Mouse (Mus musculus) liver, embryonic 15.5 days (tissue): Measurements from ENCODE around the gene Arsa. TPM values are rescaled to one million over a fixed set of nuclear protein-coding genes. Genes with fewer than 3 reads are reported as not detected.

ENCODE experiments used
- ATAC-seq: fragments of 200-750 bp; cut with Nextera tagmentation; 2 replicates; pipeline ENCODE4 v1.8.0; 2017; ENCODE audit warnings: moderate number of reproducible peaks, mild to moderate bottlenecking, moderate library complexity; ENCODE audit not compliant: insufficient read depth
- H3K27ac ChIP-seq: fragments of 300-500 bp; sonication (generic); replicated peaks from 2 replicates; pipeline ENCODE4 v1.5.1; 2015; ENCODE audit warnings: mild to moderate bottlenecking, inconsistent platforms
- H3K27me3 ChIP-seq: fragments of 300-500 bp; sonication (generic); 2 replicates; pipeline ENCODE4 v1.6.1; 2015; ENCODE audit warnings: mild to moderate bottlenecking, inconsistent platforms
- H3K36me3 ChIP-seq: fragments of 300-500 bp; sonication (generic); replicated peaks from 2 replicates; pipeline ENCODE4 v1.6.1; 2015; ENCODE audit warnings: moderate library complexity, mild to moderate bottlenecking, inconsistent platforms
- H3K4me1 ChIP-seq: fragments of 300-500 bp; sonication (generic); replicated peaks from 2 replicates; pipeline ENCODE4 v1.6.1; 2015; ENCODE audit warnings: inconsistent platforms
- H3K4me2 ChIP-seq: fragments of 300-500 bp; sonication (generic); 2 replicates; pipeline ENCODE4 v1.6.1; 2015; ENCODE audit warnings: moderate library complexity, mild to moderate bottlenecking, inconsistent platforms
- H3K4me3 ChIP-seq: fragments of 300-500 bp; sonication (generic); replicated peaks from 2 replicates; pipeline ENCODE4 v1.5.1; 2015; ENCODE audit warnings: mild to moderate bottlenecking, inconsistent platforms
- H3K9ac ChIP-seq: fragments of 300-500 bp; sonication (generic); 2 replicates; pipeline ENCODE4 v1.6.1; 2015; ENCODE audit warnings: moderate library complexity, mild to moderate bottlenecking, inconsistent platforms
- H3K9me3 ChIP-seq: fragments of 300-500 bp; sonication (generic); replicated peaks from 2 replicates; pipeline ENCODE4 v1.6.1; 2016; ENCODE audit warnings: inconsistent platforms
- WGBS: fragments of 180-500 bp; shearing (Covaris S2); methylation state at CpG from one replicate; pipeline ENCODE4 v1.1.7; 2015; ENCODE audit warnings: mixed read lengths; ENCODE audit not compliant: insufficient replicate concordance; 5-methylcytosine and 5-hydroxymethylcytosine counted together
- polyA plus RNA-seq: library from polyadenylated mRNA; unstranded; fragments of >200 nt; fragmentation: Nextera tagmentation; extraction: Ambion mirVana; gene quantifications from 2 replicates; pipeline ENCODE4 v1.2.1, GENCODE M21; 2015

Arsa gene
- polyA plus RNA-seq, 1 experiment from 2014 or later, result 5.0 TPM

- ATAC-seq, result no peak
- no peaks in the 10 kb centered on the region for H3K9me3 ChIP-seq
- 69% methylated on average over 4 of the region's 4 CpGs for WGBS
- no peak overlapping the region for H3K4me3 ChIP-seq
- no peaks in the 10 kb centered on the region for H3K36me3 ChIP-seq
- no peaks in the 10 kb centered on the region for H3K27me3 ChIP-seq
- no peak overlapping the region for H3K4me2 ChIP-seq
- no peak overlapping the region for H3K9ac ChIP-seq
- H3K4me1 ChIP-seq, result peaks cover 15% of the 10 kb centered on the region
- H3K27ac ChIP-seq, result no peak overlapping the region
Observed at GRCm38 (mm10) chr15:89471476-89471875, 5.7 kb downstream of the Arsa start.

- no peak overlapping the region for H3K4me2 ChIP-seq
- H3K9ac ChIP-seq, result no peak overlapping the region
- ATAC-seq, result no peak
- WGBS, result 20% methylated on average over 2 of the region's 2 CpGs
- H3K27ac ChIP-seq, result no peak overlapping the region
- no peak overlapping the region for H3K4me3 ChIP-seq
- H3K27me3 ChIP-seq, result no peaks in the 10 kb centered on the region
- H3K36me3 ChIP-seq, result no peaks in the 10 kb centered on the region
- no peaks in the 10 kb centered on the region for H3K9me3 ChIP-seq
- H3K4me1 ChIP-seq, result no peaks in the 10 kb centered on the region
Observed at GRCm38 (mm10) chr15:89468577-89468976, 8.6 kb downstream of the Arsa start.

DNA sequence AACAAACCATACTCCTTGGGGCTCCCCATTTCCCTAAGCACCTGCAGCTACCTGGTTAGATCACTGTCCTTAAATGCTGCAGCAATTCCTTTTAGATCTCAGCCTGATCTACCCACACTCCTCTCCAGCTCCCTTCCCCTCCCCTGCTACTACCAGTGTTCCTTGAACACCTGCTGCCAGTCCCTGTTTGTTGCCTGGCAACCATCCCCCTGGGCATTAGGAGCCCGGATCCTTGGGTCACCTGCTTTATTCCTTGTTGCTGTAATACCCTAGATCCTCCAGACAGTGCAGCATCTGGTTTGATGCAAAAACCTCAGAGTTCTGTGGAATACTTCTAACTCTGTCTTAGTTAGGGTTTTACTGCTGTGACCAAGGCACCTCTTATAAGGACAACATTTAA, 12.2 kb downstream of the Arsa start:
- Histone ChIP-seq H3K4me1 (no peaks in the 10 kb centered on the region), H3K9ac (no peak overlapping the region), H3K36me3 (no peaks in the 10 kb centered on the region), H3K27ac (no peak overlapping the region), H3K4me3 (no peak overlapping the region), H3K4me2 (no peak overlapping the region), H3K9me3 (no peaks in the 10 kb centered on the region), H3K27me3 (peaks cover 14% of the 10 kb centered on the region)
- ATAC-seq, result no peak
- WGBS, result 24% methylated on average over 1 of the region's 1 CpGs

GRCm38 (mm10) chr15:89463334-89464235, 13.6 kb downstream of the Arsa start:
- H3K9ac ChIP-seq, result no peak overlapping the region
- H3K27me3 ChIP-seq, result peaks cover 24% of the 10 kb centered on the region
- H3K4me1 ChIP-seq, result no peaks in the 10 kb centered on the region
- no peaks in the 10 kb centered on the region for H3K9me3 ChIP-seq
- no peak overlapping the region for H3K27ac ChIP-seq
- H3K36me3 ChIP-seq, result no peaks in the 10 kb centered on the region
- H3K4me2 ChIP-seq, result no peak overlapping the region
- H3K4me3 ChIP-seq, result no peak overlapping the region
- 33% methylated on average over 5 of the region's 5 CpGs for WGBS
- ATAC-seq, result no peak

- H3K9ac ChIP-seq, result no peak overlapping the region
- no peak overlapping the region for H3K4me3 ChIP-seq
- ATAC-seq, result no peak
- no peaks in the 10 kb centered on the region for H3K9me3 ChIP-seq
- H3K4me1 ChIP-seq, result no peaks in the 10 kb centered on the region
- no peaks in the 10 kb centered on the region for H3K36me3 ChIP-seq
- no peak overlapping the region for H3K4me2 ChIP-seq
- WGBS, result 62% methylated on average over 7 of the region's 7 CpGs
- no peak overlapping the region for H3K27ac ChIP-seq
- peaks cover 38% of the 10 kb centered on the region for H3K27me3 ChIP-seq
Observed at GRCm38 (mm10) chr15:89462176-89462575, 15.0 kb downstream of the Arsa start.

DNA sequence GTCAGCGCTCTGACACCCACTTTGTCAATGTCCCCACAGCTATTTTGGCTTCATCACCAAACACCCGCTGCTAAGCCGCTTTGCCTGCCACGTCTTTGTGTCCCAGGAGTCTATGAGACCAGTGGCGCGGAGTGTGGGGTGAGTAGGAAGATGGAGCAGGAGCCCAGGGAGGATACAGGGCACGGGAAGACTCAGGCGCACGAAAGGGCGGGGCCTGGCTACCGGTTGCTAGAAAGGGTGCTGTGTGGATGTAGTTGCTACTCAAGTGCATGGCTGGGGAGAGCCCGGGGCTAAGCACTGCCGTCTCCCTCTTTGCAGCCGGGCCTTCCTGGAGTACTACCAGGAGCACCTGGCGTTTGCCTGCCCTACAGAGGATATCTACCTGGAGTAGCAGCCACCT, 15.9 kb downstream of the Arsa start:
- Histone ChIP-seq H3K27ac (no peak overlapping the region), H3K27me3 (peaks cover 46% of the 10 kb centered on the region), H3K4me2 (no peak overlapping the region), H3K4me3 (no peak overlapping the region), H3K9me3 (no peaks in the 10 kb centered on the region), H3K36me3 (no peaks in the 10 kb centered on the region), H3K4me1 (no peaks in the 10 kb centered on the region), H3K9ac (no peak overlapping the region)
- no peak for ATAC-seq
- 59% methylated on average over 15 of the region's 15 CpGs for WGBS

DNA sequence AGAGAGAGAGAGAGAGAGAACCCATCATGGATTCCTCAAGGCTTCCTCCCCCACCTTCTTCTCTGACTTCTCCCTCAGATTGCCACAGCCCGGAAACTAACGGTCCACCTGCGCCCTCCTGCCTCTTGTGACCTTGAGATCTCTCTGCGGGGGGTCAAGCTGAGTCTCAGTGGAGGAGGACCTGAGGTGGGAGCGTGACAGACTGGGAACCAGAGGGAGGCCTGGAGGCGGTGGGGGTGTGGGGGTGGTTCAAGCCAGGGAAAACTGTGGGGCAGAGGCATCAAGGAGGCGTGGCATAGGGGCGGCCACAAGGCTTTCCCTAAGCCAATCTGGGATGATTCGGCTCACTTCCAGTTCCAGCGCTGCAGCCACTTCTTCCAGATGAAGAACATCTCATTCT, 16.9 kb downstream of the Arsa start:
- Histone ChIP-seq H3K36me3 (no peaks in the 10 kb centered on the region), H3K4me3 (no peak overlapping the region), H3K27ac (no peak overlapping the region), H3K4me2 (no peak overlapping the region), H3K4me1 (no peaks in the 10 kb centered on the region), H3K9me3 (no peaks in the 10 kb centered on the region), H3K27me3 (peaks cover 57% of the 10 kb centered on the region), H3K9ac (no peak overlapping the region)
- ATAC-seq, result no peak
- 62% methylated on average over 10 of the region's 10 CpGs for WGBS

DNA sequence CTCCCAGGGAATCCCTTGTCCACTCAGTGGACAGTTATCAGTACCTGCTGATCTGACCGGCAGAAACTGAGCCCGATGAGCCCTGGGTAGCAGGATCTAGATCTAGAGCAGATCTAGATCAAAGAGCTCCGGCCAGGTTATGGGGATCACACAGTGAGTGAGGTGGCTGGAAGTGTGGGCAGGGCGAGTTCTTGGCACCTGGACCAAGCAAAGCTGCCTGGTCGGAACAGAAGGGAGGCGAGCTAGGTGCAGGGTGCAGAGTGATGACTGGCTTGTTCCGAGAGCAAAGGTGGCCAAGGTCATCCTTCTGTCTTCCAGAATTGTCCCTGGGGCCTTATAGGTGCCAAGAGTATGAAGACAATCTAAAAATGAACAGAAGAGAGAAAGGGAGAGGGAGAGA, 17.4 kb downstream of the Arsa start:
- ATAC-seq, result no peak

DNA sequence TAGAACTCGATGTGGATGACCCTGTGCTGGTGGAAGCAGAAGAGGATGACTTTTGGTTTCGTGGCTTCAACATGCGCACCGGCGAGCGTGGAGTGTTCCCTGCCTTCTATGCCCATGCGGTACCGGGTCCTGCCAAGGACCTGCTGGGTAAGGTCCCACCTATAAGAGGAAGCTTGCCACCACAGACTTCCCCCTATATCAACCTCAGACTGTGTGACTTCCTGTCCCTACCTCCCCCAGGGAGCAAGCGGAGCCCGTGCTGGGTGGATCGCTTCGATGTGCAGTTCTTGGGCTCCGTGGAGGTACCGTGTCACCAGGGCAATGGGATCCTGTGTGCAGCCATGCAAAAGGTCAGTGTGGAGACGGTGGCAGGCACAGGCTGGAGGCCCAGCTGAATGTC, 18.3 kb downstream of the Arsa start:
- Histone ChIP-seq H3K4me1 (peaks cover 3% of the 10 kb centered on the region; the same call in 1 of the 2 replicates), H3K36me3 (no peaks in the 10 kb centered on the region), H3K9ac (no peak overlapping the region), H3K9me3 (no peaks in the 10 kb centered on the region), H3K4me3 (no peak overlapping the region), H3K27me3 (peaks cover 70% of the 10 kb centered on the region), H3K4me2 (no peak overlapping the region), H3K27ac (no peak overlapping the region)
- ATAC-seq, result no peak
- 27% methylated on average over 15 of the region's 15 CpGs for WGBS

More for the DNA sequence above, 17.4 kb downstream of the Arsa start:
- no peak overlapping the region for H3K4me2 ChIP-seq
- WGBS, result 63% methylated on average over 7 of the region's 7 CpGs
- no peak overlapping the region for H3K9ac ChIP-seq
- H3K4me1 ChIP-seq, result no peaks in the 10 kb centered on the region
- H3K9me3 ChIP-seq, result no peaks in the 10 kb centered on the region
- H3K27me3 ChIP-seq, result peaks cover 61% of the 10 kb centered on the region
- no peaks in the 10 kb centered on the region for H3K36me3 ChIP-seq
- H3K27ac ChIP-seq, result no peak overlapping the region
- no peak overlapping the region for H3K4me3 ChIP-seq

- no peaks in the 10 kb centered on the region for H3K36me3 ChIP-seq
- no peak overlapping the region for H3K27ac ChIP-seq
- H3K4me1 ChIP-seq, result peaks cover 9% of the 10 kb centered on the region; the same call in 1 of the 2 replicates
- H3K9ac ChIP-seq, result no peak overlapping the region
- peaks cover 87% of the 10 kb centered on the region for H3K27me3 ChIP-seq
- H3K4me3 ChIP-seq, result no peak overlapping the region
- no peak overlapping the region for H3K4me2 ChIP-seq
- H3K9me3 ChIP-seq, result no peaks in the 10 kb centered on the region
- no peak for ATAC-seq
- 62% methylated on average over 6 of the region's 6 CpGs for WGBS
Observed at GRCm38 (mm10) chr15:89455642-89456041, 21.6 kb downstream of the Arsa start.

DNA sequence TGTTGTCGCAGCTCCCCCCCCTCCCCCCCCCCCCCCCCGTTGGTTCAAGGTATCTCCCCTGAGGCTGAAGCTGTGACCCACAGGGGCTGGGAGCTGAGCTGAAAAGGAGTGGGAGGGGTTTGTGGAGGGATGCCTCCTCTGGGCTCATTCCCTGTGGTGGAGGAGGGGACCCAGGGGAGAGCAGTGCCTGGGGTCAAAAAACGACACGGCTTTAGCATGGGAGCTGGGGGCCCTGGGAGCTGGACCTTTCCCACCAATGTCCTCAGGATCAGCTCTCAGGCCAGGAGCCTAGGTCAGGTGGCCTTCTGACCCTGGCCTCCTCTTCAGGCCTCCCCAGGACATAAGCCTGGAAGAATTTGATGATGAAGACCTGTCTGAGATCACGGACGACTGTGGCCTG, 22.4 kb downstream of the Arsa start:
- H3K4me2 ChIP-seq, result no peak overlapping the region
- no peaks in the 10 kb centered on the region for H3K9me3 ChIP-seq
- H3K9ac ChIP-seq, result no peak overlapping the region
- WGBS, result 22% methylated on average over 6 of the region's 6 CpGs
- no peak overlapping the region for H3K4me3 ChIP-seq
- peaks cover 90% of the 10 kb centered on the region for H3K27me3 ChIP-seq
- no peaks in the 10 kb centered on the region for H3K36me3 ChIP-seq
- peaks cover 9% of the 10 kb centered on the region; the same call in 1 of the 2 replicates for H3K4me1 ChIP-seq
- H3K27ac ChIP-seq, result no peak overlapping the region
- no peak for ATAC-seq
